Mouse (Mus musculus): Measurements from ENCODE around the gene Tlcd1.
A peak's percentile ranks its signal among the peaks of the same experiment; 100 is the strongest.
"Not testable (repeated sequence)": the region's sequence is repeated elsewhere in the genome, so short reads cannot be mapped to it uniquely, and the experiment has no call there.

The Tlcd1 gene

DNA sequence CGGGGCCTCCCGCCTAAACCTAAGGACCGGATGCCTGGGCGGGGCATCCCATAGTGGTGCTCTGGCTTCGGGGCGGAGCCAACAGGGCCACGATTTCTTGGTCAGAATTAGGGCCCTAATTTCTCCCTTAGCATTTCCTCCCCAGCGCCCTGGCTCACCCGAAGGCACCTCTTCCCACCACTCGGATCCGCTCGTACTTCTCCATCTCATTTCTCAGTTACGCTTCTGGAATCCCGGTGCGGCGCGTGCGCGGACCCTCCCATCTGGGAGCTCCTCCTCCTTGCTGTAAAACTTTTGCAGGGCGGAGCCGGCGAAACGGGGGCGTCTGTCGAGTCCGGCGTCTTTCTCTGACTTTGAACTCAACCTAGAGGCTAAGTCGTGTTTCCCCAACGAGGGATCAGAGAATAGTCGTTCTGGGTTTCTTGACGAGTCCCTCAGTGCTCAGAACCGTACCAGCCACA is at the start of gene Tlcd1, which contains the start of gene Nek8:
TSS of gene Tlcd1 (plus strand) at position 310 of the 461 bp plus-strand sequence.
TSS of gene Nek8 (minus strand) at position 274 of the 461 bp plus-strand sequence.
- peak; percentile 83 for DNase-seq (ENCODE audit: low read depth, low spot score)

DNA sequence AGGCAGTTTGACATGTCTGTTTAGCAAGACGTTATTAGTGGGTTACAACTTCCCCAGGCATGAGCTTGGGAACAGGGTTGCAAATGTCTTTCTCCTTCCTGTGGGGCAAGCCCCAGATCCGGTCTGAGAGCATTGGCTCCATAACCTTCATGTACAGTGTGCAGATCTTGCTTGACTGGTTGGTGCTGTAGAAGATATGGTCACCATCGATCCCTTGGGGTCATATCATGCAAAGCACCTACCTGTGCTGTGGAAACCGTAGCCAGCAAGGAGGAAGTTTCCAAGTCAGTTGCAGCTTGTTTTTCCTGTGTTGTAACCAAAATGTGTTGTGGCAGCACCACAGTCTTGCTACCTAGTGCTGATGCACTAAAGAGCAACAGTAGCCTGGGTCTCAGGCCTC is 49.8 kb upstream of the Tlcd1 start:
- DNase-seq (ENCODE audit: low read depth, low spot score) = no peak

DNA sequence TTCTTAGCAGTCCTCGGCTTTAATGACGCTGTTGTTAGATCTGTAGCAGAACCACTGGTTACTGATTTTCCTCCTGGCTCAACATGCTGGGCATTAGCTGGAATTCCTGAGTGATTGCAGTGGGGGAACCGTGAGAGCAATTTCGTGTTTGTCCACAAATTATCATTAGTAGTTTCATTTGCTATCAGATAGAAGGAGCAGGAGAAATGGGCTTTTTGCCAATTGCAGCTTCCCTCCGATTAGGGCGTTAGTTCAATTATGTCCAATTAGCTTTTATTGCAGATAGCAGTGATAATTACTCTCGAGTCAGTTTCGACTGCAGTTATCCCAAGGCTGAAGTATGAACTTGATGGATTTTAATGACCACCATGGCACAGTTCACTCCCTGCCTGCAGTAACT is 47.1 kb upstream of the Tlcd1 start:
- no peak for DNase-seq (ENCODE audit: low read depth, low spot score)

DNA sequence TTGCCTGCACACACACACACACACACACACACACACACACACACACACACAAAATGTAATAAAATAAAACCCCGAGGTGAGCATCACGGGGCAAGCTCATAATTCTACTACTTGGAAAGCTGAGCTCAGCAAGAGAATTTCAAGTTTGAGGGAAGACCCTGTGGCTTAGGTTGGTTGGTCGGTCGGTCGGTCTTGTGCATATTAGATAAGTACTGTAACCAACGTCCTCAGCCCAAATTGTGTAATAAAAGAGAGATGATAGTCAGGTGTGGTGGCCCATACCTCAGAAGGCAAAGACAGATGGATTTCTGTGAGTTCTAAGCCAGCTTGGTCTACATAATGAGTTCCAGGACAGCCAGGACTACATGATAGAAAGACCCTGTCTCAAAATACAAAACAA is 42.6 kb upstream of the Tlcd1 start:
- no peak for DNase-seq (ENCODE audit: low read depth, low spot score)

DNA sequence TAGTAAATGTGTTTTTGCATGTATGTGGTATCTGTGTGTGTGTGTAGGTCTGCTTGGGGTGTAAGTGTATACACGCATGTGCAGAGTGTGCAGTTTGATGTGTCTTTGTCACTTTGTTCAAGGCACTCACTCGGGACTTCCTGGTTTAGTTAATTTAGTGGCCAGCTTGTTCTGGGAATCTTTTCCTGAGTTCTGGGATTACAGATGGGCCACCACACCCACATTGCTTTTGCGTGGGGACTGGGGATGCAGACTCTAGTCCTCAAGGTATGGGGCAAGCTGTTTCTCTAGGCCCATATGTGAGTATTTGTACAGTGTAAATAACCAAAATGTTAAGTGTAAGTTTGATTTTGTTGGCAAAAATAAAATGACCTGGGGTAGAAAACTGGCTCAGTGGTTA is 42.2 kb upstream of the Tlcd1 start:
- DNase-seq (ENCODE audit: low read depth, low spot score) = no peak

DNA sequence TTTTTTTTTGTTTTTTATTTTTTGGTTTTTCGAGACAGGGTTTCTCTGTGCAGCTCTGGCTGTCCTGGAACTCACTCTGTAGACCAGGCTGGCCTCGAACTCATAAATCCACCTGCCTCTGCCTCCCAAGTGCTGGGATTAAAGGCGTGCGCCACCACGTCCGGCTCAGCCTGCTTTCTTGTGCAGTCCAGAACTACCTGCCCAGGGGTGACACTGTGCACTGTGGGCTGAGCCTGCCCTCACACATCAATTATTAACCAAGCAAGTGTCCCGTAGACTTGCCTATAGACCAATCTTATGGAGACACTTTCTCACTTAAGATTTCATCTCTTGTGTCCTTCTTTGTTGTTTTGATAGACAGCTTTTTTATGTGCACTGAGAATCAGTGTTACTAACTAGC is 41.2 kb upstream of the Tlcd1 start:
- DNase-seq (ENCODE audit: low read depth, low spot score) = not testable (repeated sequence)

- DNase-seq (ENCODE audit: low read depth, low spot score) = no peak
These were observed 40.4 kb upstream of the Tlcd1 start for GRCm38 (mm10) chr11:78136132-78136531.

DNA sequence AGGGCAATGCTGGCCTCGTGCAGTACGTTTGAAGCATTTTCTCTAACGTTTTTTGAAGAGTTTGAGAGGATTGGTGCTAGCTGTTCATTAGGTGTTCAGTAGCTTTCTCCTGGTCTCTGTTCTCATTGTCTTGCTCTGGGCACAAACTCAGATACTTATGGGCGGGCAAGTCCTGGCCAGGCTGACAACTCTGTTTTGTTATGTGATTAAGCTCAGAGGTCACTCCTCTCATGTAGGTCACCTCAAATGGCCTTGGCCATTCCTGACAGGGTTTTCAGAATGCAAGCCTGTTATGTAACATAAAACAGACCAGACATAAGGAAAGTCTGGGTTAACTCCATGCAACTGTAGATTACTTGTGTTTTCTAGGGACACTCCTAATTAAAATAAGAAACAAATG is 38.9 kb upstream of the Tlcd1 start:
- no peak for DNase-seq (ENCODE audit: low read depth, low spot score)

GRCm38 (mm10) chr11:78138023-78138422 is 38.5 kb upstream of the Tlcd1 start:
- DNase-seq (ENCODE audit: low read depth, low spot score) = no peak

GRCm38 (mm10) chr11:78140665-78141064 is 35.8 kb upstream of the Tlcd1 start:
- DNase-seq (ENCODE audit: low read depth, low spot score) = no peak

DNA sequence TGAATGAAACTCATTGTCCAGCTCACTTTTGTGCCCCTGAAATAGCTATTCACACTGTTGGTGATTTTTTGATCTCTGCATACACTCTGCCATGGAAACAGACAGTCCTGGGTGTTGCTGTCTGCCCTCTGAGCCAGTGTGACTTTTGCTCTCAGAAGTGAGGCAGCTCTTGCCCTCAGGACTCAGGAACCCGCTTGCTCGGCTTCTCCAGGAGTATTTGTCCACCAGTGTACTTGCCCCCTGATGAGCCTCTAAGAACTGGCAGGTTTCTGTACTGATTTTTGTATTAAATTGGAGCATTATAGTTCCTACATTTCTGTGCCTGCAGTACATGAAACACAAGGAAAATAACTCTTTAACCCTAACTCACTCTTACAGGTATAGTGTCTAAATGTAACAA is 33.0 kb upstream of the Tlcd1 start:
- DNase-seq (ENCODE audit: low read depth, low spot score) = no peak

- no peak for DNase-seq (ENCODE audit: low read depth, low spot score)
These were observed 30.3 kb upstream of the Tlcd1 start for GRCm38 (mm10) chr11:78146168-78146567.

- no peak for DNase-seq (ENCODE audit: low read depth, low spot score)
These were observed 29.6 kb upstream of the Tlcd1 start for GRCm38 (mm10) chr11:78146707-78147543.

DNA sequence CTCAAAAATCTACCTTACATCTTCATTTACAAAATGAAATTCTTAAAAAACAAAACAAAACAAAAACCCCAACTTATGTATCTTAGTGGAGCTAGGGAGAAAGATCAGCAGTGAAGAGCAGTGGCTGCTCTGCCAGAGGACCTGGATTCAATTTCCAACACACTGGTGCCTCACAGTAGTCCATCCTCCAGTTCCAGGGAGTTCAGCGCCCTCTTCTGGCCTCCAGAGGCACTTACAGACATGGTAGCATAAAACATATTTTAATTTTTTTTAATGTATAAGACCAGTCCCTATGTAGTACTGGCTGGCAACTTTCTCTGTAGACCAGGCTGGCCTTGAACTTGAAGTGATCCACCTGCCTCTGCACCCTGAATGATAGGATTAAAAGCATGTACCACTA is 25.4 kb upstream of the Tlcd1 start:
- DNase-seq (ENCODE audit: low read depth, low spot score) = peak; percentile 52

- no peak for DNase-seq (ENCODE audit: low read depth, low spot score)
These were observed 23.9 kb upstream of the Tlcd1 start for GRCm38 (mm10) chr11:78152299-78153231.

- no peak for DNase-seq (ENCODE audit: low read depth, low spot score)
These were observed 22.7 kb upstream of the Tlcd1 start for GRCm38 (mm10) chr11:78153778-78154177.

DNA sequence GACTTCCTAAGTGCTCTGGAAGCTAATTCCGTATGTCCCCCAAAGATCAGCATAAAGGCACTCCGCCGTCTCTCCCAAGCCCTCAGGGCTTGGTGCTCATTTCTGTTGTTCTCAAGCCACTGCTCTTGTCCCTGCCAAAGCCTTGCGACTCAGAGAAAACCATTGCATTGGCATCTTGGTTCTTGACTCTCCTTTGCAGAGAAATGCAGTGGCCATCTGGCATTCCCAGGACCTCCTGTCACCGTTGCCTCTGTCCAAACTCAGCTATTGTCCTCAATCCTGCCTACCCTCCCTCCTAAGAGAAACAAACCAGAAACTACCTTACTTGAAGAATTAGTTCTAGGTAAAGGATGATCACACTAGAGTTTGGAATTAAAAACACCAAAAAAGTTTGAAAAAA is 20.8 kb upstream of the Tlcd1 start:
- DNase-seq (ENCODE audit: low read depth, low spot score) = no peak

DNA sequence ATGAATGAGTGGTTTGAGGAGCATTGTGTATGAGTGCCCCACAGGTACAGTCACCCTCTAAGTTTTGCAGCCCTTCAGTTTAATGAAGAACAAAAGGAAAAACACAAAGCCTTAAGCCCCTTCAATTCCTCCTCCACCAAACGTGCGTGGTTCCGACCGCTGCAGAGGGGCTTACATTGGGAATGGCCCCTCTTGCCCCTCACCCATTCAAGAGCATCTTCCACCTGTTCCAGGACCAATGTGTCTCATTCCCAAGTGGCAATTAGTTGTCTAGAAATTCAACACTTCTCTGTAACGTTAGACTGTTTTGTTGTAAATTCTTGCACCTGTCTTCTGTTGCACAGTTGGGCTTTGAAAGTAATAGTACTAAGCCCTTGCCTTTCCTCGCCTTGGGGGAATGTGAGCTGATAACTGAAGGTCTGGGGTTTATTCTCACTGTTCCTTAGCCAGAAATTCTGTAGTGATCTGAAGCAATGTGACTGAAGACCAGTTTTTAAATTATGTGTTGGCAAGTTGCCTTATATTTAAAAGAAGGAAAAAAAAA is 20.3 kb upstream of the Tlcd1 start:
- DNase-seq (ENCODE audit: low read depth, low spot score) = no peak

- DNase-seq (ENCODE audit: low read depth, low spot score) = peak; percentile 91
These were observed 17.4 kb upstream of the Tlcd1 start for GRCm38 (mm10) chr11:78159096-78159495.

- DNase-seq (ENCODE audit: low read depth, low spot score) = no peak
These were observed 17.0 kb upstream of the Tlcd1 start for GRCm38 (mm10) chr11:78159557-78159956.

DNA sequence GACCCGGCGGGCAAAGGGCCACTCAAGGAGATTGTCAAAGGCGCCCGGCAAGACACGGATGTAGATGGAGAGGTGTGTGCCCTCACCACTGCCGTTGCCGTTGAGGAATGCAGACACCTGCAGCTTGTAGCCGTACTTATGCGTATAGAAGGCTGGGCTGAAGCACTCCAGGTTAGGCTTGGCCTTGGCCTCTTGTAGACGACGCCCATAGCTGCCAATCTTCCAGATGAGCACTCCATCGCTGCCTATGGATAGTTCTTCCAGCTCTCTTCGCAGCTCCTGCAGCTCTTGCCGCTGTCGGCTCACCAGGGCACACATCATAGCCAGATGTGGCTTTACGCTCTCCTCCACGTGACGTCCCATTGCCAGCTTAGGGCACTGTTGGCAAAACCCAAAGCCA is 16.3 kb upstream of the Tlcd1 start:
- DNase-seq (ENCODE audit: low read depth, low spot score) = no peak

DNA sequence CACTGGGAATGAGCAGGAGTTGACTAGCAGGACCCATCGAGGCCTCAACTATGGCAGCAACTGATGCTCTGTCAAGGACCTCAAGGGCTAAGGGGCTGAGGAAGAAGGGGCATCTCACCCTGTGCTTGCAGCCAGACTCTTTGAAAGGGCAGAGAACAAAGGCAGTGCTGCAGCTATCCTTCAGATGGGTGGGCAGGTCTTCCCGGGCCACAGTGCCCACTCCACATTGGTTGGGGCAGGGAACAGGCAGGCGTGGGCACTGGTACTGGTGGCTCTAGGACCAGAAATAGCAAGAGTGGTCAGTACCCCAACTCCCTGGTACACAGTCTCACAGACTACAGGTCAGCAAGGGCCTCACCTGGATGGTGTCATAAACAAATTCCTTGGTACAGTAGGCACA is 15.8 kb upstream of the Tlcd1 start:
- no peak for DNase-seq (ENCODE audit: low read depth, low spot score)
